Mouse (Mus musculus) lung, postnatal 4 days (tissue): ENCODE measurements at regions not wholly inside any gene's neighbourhood (a gene's known extent, or its start where the extent isn't known, plus 50 kb on each side); places are given as distances from the start of the nearest gene placed in this dataset.

Source experiments
- DNase-seq, 2 experiments: peaks; one replicate each; pipeline ENCODE4 v3.0.0; 2021

- DNase-seq = peak; percentile 29 to 64
These were observed 177.3 kb downstream of the Ttc8 start for GRCm38 (mm10) chr12:99097618-99098066.

GRCm38 (mm10) chr12:99099881-99100280 lies 179.5 kb downstream of the Ttc8 start:
- DNase-seq = no peak

GRCm38 (mm10) chr12:99108616-99109015 lies 188.2 kb downstream of the Ttc8 start:
- no peak for DNase-seq

- DNase-seq = no peak
These were observed 193.4 kb downstream of the Ttc8 start for GRCm38 (mm10) chr12:99113781-99114180.

- no peak for DNase-seq
These were observed 196.1 kb downstream of the Ttc8 start for GRCm38 (mm10) chr12:99116491-99116890.

- DNase-seq = no peak
These were observed 198.2 kb downstream of the Ttc8 start for GRCm38 (mm10) chr12:99118381-99119115.

- DNase-seq = no peak
These were observed 199.6 kb downstream of the Ttc8 start for GRCm38 (mm10) chr12:99119966-99120365.

GRCm38 (mm10) chr12:99123611-99124495 lies 203.5 kb downstream of the Ttc8 start:
- peak in 1 of 2 experiments; percentile 35 for DNase-seq

GRCm38 (mm10) chr12:99126129-99126528 lies 205.8 kb downstream of the Ttc8 start:
- DNase-seq = no peak
